Mouse (Mus musculus) adipocyte (in vitro differentiated cells): ENCODE results near the gene Prickle4.
"Not testable (repeated sequence)": the region's sequence is repeated elsewhere in the genome, so short reads cannot be mapped to it uniquely, and the experiment has no call there.

ENCODE experiments used
- DNase-seq: peaks from one replicate; pipeline ENCODE4 v3.0.0-alpha.2; 2016; ENCODE audit warnings: low spot score

Gene Prickle4

DNA sequence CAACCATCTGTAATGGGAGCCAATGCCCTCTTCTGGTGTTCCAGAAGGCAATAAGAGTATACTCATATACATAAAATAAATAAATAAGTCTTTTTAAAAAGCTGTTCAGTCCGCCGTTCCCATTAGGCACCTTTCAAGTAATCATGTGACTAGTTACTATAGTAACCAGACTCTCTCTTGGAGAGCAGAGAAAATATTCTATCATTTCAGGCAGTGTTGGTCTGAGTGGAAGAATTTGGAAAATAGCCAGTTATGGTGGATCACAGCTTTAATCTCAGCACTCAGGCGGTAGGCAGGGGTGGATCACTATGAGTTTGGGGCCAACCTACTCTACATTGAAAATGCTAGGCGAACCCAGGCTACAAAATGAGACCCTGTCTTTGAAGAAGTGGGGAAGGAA lies 25.4 kb downstream of the Prickle4 start:
- DNase-seq, result no peak

DNA sequence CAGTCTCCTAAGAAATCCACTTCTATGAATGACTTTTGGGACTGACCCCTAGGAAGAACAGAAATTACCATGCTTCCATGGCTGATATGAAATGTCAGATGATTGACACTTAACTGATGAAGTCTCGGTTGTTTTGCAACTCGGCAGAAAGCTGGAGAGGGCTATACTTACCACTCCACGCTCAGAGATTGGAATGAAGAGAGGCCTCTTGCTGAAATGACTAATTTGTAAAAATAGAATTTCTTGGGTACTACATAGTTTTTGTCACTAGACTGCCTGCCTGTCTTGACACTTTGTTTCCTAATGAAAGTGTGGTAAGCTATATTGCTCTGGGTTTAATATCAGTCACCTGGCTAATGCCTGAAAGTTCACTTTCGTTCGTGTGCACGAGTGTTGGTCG lies 30.1 kb downstream of the Prickle4 start:
- no peak for DNase-seq

DNA sequence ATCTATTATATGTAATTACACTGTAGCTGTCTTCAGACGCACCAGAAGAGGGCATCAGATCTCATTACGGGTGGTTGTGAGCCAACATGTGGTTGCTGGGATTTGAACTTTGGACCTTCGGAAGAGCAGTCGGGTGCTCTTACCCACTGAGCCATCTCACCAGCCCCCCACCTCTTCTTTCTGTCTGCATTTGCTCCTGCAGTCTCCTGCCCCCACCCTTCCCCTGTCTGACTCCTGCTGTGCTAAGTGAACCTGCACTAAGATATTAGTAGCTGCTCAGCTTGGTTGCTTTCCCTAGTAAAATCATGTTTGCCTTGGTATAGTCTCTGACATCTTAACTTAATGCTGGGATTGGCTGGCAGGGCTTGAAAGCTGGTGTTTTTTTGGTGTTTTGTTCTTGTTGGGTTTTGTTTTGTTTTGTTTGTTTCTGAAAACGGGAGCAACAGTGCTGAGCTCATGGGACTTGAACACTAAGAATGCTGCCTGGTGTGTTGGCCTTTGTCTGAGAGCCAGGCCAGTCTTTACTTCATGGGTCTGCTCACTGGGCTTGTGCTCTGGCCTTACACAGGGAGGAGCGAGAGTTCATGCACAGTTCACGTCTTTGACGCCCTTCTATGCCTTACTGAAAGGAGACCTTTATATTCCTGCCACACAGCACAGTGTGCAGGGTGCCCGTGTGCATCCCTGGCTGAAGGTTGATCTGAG lies 31.4 kb downstream of the Prickle4 start:
- peak; percentile 57 for DNase-seq

DNA sequence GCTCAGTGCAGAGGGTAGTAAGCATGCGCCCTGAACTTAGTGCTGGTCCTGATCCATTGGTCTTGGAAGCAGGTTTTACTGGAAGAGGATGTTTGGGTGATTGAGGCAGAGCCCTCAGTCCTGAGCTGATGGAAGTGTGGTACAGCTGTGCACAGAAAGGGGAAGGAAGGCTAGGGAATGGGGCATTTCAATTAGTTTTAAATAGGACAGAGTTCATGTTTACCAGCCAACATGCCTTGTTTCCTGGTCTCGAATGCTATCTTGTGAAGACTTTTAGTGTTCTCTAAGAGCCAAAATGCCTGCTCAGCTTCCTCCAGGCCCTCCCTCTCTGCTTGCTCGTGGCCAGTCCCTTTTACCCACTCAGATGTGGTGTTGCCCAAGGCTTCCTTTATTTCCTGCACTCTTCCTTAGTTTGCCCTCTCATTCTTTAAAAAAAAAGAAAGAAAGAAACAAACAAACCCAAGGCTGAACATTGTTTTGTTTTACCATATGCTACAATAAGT lies 35.7 kb downstream of the Prickle4 start:
- peak; percentile 84 for DNase-seq

DNA sequence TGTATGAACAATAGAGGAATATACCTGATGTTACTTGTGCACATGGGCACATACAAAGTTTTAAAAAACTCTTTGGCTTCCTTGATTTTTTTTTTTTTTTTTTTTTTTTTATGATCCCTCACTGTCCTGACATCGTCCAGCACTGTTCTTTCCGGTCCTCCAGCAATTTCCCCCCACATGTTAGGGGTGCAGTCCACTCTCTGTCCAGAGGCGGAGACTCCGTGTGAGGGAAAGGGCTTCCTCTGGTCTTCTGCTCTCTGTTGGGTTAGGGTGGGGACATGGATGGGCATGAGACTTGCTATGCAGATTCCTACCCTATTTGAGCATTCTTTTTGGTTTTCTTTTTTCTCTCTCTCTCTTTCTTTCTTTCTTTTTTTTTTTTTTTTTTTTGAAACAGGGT lies 36.6 kb downstream of the Prickle4 start:
- DNase-seq, result no peak

DNA sequence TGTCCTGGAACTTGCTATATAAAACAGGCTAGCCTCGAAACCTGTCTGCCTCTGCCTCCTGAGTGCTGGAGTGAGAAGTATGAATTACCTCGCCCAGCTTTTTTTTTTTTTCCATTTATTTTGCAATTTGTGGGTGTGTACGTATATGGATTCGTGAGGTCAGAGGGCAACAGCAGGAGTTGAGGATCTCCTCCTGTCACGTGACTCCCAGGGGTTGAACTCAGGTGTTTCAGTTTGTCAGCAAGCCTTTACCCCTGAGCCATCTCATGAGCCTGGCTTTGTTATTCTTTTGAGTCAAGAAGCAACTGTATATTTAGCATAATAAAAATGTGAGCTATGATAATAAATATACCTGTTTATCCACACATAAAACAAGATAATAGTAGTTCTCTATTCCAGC lies 38.8 kb downstream of the Prickle4 start:
- DNase-seq, result no peak

DNA sequence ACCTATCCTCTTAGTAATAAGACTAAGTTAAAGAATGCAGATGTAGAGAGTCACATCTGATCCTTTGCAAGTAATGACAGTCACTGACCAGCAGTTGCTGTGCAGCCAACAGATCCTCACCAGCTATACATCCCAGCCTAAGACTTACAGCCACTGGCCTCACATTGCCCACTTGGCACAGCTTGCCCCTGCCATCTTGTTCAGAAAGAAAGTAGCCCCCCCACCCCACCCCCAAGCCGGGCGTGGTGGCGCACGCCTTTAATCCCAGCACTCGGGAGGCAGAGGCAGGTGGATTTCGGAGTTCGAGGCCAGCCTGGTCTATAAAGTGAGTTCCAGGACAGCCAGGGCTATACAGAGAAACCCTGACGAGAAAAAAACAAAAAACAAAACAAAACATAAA lies 40.2 kb downstream of the Prickle4 start:
- DNase-seq, result not testable (repeated sequence)

DNA sequence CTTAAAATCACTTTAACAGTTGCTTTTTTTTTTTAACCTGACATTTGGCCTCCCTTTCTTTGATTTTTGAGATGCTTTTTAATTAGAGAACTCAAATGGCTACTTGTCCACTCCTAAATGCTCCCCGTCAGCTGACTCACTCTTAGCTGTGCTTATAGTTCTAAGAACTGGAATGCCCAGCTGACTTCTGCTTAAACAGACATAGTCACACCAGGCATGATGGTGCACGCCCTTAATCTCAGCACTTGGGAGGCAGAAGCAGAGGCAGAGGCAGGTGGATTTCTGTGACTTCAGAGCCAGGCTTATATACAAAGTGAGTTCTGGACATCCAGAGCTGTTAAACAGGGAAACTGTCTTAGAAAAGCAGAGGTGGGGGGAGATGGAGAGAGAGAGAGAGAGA lies 42.6 kb downstream of the Prickle4 start:
- no peak for DNase-seq

DNA sequence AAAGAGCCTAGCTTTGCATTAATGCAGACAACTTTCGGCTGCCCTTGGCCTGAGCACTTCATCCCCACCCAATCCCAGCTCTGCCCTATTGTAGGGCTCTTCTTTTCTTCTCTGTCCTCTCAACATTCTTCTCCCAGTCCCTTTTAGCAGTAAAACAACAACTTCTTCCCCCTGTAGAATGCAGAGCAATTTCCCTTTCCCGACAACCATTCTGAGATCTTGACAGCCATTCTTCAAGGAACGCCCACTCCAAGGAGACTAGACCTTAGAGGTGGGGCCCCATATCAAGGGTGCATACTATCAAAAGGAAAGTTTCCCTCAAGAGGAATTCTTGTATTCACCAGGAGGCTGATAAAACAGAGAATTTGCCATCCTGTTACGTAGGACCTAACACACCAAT lies 45.6 kb downstream of the Prickle4 start:
- no peak for DNase-seq

DNA sequence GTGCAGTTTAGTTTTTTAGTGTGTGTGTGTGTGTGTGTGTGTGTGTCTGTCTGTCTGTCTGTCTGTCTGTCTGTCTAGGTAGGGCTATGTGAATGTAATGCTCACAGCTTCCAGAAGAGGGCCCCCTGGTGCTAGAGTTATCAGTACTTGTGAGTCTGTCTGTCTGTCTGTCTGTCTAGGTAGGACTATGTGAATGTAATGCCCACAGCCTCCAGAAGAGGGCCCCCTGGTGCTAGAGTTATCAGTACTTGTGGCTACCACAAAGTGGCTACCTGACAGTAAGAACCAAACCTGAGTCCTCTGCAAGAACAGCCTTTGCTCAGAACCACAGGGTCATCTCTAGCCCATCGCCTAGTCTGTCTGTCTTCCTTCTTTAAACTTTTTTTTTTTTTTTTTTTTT lies 47.9 kb downstream of the Prickle4 start:
- peak; percentile 74 for DNase-seq

DNA sequence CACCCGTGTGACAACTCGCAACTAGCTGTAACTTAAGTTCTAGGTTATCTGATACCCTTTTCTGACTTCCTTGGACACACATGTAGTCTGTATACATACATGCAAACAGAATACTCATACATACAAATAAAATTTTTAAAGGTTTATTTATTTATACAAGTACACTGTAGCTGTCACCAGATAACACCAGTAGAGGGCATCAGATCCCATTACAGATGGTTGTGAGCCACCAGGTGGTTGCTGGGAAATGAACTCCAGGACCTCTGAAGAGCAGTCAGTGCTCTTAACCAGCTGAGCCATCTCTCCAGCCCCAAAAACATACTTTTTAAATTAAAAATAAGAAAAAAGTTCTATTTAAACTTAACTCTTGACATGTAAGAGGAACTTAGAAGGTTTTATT lies 51.5 kb downstream of the Prickle4 start:
- no peak for DNase-seq
